Mouse (Mus musculus) brain, embryonic 14.5 days (tissue): ENCODE data around the gene Tgfb3.

Experiments used
- CTCF ChIP-seq: fragments of 200-500 bp; IDR thresholded peaks from 2 replicates; pipeline ENCODE4 v1.5.1; 2012; ENCODE audit warnings: inconsistent platforms, mild to moderate bottlenecking, moderate library complexity, borderline replicate concordance; ENCODE audit not compliant: insufficient read depth, insufficient read length; ENCODE audit errors: extremely low read depth
- POLR2A ChIP-seq: fragments of 200-500 bp; IDR thresholded peaks from 2 replicates; pipeline ENCODE4 v1.6.1; 2012; ENCODE audit warnings: mild to moderate bottlenecking, inconsistent platforms, borderline replicate concordance; ENCODE audit not compliant: poor library complexity, insufficient read depth, insufficient read length, severe bottlenecking; ENCODE audit errors: extremely low read depth

DNA sequence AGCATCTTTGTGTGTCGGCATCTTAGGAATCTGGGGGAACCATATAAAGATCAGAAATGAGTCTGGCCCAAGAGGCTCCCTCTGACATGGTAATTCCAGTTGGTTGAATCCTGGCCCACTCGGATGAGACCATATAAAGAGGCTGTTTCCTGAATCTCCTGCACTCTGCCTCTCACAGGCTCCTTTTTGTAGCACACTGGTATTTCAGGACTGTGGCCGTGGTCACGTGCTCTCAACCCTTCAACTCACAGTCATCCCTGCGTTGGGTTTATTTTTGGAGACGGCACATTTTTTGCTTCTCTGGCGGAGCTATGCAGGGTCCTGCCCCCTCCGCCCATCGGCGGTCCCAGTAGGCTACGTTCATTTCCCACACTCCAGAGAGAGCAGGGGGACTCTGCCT is 25.5 kb upstream of the Tgfb3 start:
- TF ChIP-seq CTCF (no peak), POLR2A (no peak)
